Mouse (Mus musculus) neural tube, embryonic 12.5 days (tissue): ENCODE results near the gene Naa40. TPM values are rescaled to one million over a fixed set of nuclear protein-coding genes. Genes with fewer than 3 reads are reported as not detected.

Experiments
- ATAC-seq: fragments of 200-750 bp; cut with Nextera tagmentation; 2 replicates; pipeline ENCODE4 v1.8.0; 2017; ENCODE audit warnings: low read depth, mild to moderate bottlenecking, moderate TSS enrichment, moderate library complexity; ENCODE audit not compliant: low FRiP score
- H3K27ac ChIP-seq: fragments of 300-500 bp; sonication (generic); 2 replicates; pipeline ENCODE4 v1.5.1; 2016
- H3K27me3 ChIP-seq: fragments of 300-500 bp; sonication (generic); replicated peaks from 2 replicates; pipeline ENCODE4 v1.6.1; 2016; ENCODE audit warnings: mild to moderate bottlenecking
- H3K36me3 ChIP-seq: fragments of 300-500 bp; sonication (generic); 2 replicates; pipeline ENCODE4 v1.6.1; 2016; ENCODE audit warnings: mild to moderate bottlenecking
- H3K4me1 ChIP-seq: fragments of 300-500 bp; sonication (generic); 2 replicates; pipeline ENCODE4 v1.6.1; 2016
- H3K4me2 ChIP-seq: fragments of 300-500 bp; sonication (generic); replicated peaks from 2 replicates; pipeline ENCODE4 v1.6.1; 2016; ENCODE audit warnings: mild to moderate bottlenecking
- H3K4me3 ChIP-seq: fragments of 300-500 bp; sonication (generic); 2 replicates; pipeline ENCODE4 v1.5.1; 2016
- H3K9ac ChIP-seq: fragments of 300-500 bp; sonication (generic); 2 replicates; pipeline ENCODE4 v1.6.1; 2016; ENCODE audit warnings: mild to moderate bottlenecking
- H3K9me3 ChIP-seq: fragments of 300-500 bp; sonication (generic); 2 replicates; pipeline ENCODE4 v1.6.1; 2016; ENCODE audit warnings: mild to moderate bottlenecking
- WGBS: fragments of 180-500 bp; shearing (Covaris S2); methylation state at CpG from one replicate; pipeline ENCODE4 v1.1.7; 2016; 5-methylcytosine and 5-hydroxymethylcytosine counted together
- polyA plus RNA-seq: library from polyadenylated mRNA; unstranded; fragments of >200 nt; fragmentation: Nextera tagmentation; extraction: Ambion mirVana; gene quantifications from 2 replicates; pipeline ENCODE4 v1.2.1, GENCODE M21; 2016

Gene Naa40
- polyA plus RNA-seq, 1 experiment from 2014 or later: 76.0 TPM

GRCm38 (mm10) chr19:7189026-7189425 lies 52.0 kb downstream of the Naa40 start:
- Histone ChIP-seq H3K4me1 (peaks cover 48% of the 10 kb centered on the region), H3K4me3 (no peak overlapping the region), H3K9ac (no peak overlapping the region), H3K36me3 (no peaks in the 10 kb centered on the region), H3K4me2 (no peak overlapping the region), H3K27ac (no peak overlapping the region), H3K9me3 (no peaks in the 10 kb centered on the region), H3K27me3 (peaks cover 43% of the 10 kb centered on the region)
- no peak for ATAC-seq
- 76% methylated on average over 4 of the region's 4 CpGs for WGBS

GRCm38 (mm10) chr19:7187157-7187556 lies 53.8 kb downstream of the Naa40 start:
- H3K4me2 ChIP-seq: no peak overlapping the region
- peaks cover 49% of the 10 kb centered on the region for H3K4me1 ChIP-seq
- ATAC-seq: no peak
- 43% methylated on average over 5 of the region's 5 CpGs for WGBS
- no peak overlapping the region for H3K27ac ChIP-seq
- no peak overlapping the region for H3K9ac ChIP-seq
- H3K9me3 ChIP-seq: no peaks in the 10 kb centered on the region
- H3K4me3 ChIP-seq: no peak overlapping the region
- H3K27me3 ChIP-seq: peaks cover 53% of the 10 kb centered on the region
- H3K36me3 ChIP-seq: no peaks in the 10 kb centered on the region

GRCm38 (mm10) chr19:7185715-7186291 lies 55.2 kb downstream of the Naa40 start:
- no peaks in the 10 kb centered on the region for H3K9me3 ChIP-seq
- H3K36me3 ChIP-seq: no peaks in the 10 kb centered on the region
- under 1% methylated on average over 18 of the region's 18 CpGs for WGBS
- ATAC-seq: no peak
- H3K27me3 ChIP-seq: peaks cover 65% of the 10 kb centered on the region
- no peak overlapping the region for H3K27ac ChIP-seq
- H3K4me3 ChIP-seq: no peak overlapping the region
- peaks cover 44% of the 10 kb centered on the region for H3K4me1 ChIP-seq
- H3K9ac ChIP-seq: no peak overlapping the region
- peak overlapping the region; percentile 38 for H3K4me2 ChIP-seq

GRCm38 (mm10) chr19:7185059-7185458 lies 55.9 kb downstream of the Naa40 start:
- Histone ChIP-seq H3K4me3 (no peak overlapping the region), H3K36me3 (no peaks in the 10 kb centered on the region), H3K27me3 (peaks cover 72% of the 10 kb centered on the region), H3K9ac (no peak overlapping the region), H3K4me2 (0 out of 2 replicates have a peak overlapping the region, but pooled peaks have one; percentile 38), H3K9me3 (no peaks in the 10 kb centered on the region), H3K4me1 (peaks cover 44% of the 10 kb centered on the region), H3K27ac (no peak overlapping the region)
- WGBS: 33% methylated on average over 4 of the region's 4 CpGs
- no peak for ATAC-seq

- Histone ChIP-seq H3K4me1 (peaks cover 51% of the 10 kb centered on the region), H3K27ac (no peak overlapping the region), H3K9ac (no peak overlapping the region), H3K4me3 (no peak overlapping the region), H3K27me3 (peaks cover 68% of the 10 kb centered on the region), H3K9me3 (no peaks in the 10 kb centered on the region), H3K36me3 (no peaks in the 10 kb centered on the region), H3K4me2 (no peak overlapping the region)
- WGBS: 57% methylated on average over 11 of the region's 11 CpGs
- ATAC-seq: no peak
These were observed 57.6 kb downstream of the Naa40 start for GRCm38 (mm10) chr19:7183419-7183818.

GRCm38 (mm10) chr19:7182273-7182949 lies 58.6 kb downstream of the Naa40 start:
- Histone ChIP-seq H3K9me3 (no peaks in the 10 kb centered on the region), H3K27ac (no peak overlapping the region), H3K4me1 (peaks cover 59% of the 10 kb centered on the region), H3K36me3 (no peaks in the 10 kb centered on the region), H3K4me2 (peak overlapping the region; percentile 39), H3K9ac (no peak overlapping the region), H3K27me3 (peaks cover 65% of the 10 kb centered on the region), H3K4me3 (no peak overlapping the region)
- ATAC-seq: peak; percentile 65
- 6% methylated on average over 23 of the region's 23 CpGs for WGBS

- Histone ChIP-seq H3K9me3 (no peaks in the 10 kb centered on the region), H3K36me3 (no peaks in the 10 kb centered on the region), H3K4me2 (no peak overlapping the region), H3K27ac (no peak overlapping the region), H3K27me3 (peaks cover 70% of the 10 kb centered on the region), H3K9ac (no peak overlapping the region), H3K4me1 (peaks cover 54% of the 10 kb centered on the region), H3K4me3 (no peak overlapping the region)
- ATAC-seq: no peak
- 61% methylated on average over 7 of the region's 7 CpGs for WGBS
These were observed 59.5 kb downstream of the Naa40 start for GRCm38 (mm10) chr19:7181496-7181895.

GRCm38 (mm10) chr19:7180756-7181405 lies 60.1 kb downstream of the Naa40 start:
- no peak for ATAC-seq
- Histone ChIP-seq H3K9ac (no peak overlapping the region), H3K4me2 (no peak overlapping the region), H3K27ac (no peak overlapping the region), H3K9me3 (no peaks in the 10 kb centered on the region), H3K36me3 (no peaks in the 10 kb centered on the region), H3K27me3 (peaks cover 68% of the 10 kb centered on the region), H3K4me3 (no peak overlapping the region), H3K4me1 (peaks cover 54% of the 10 kb centered on the region)
- 81% methylated on average over 8 of the region's 8 CpGs for WGBS

- Histone ChIP-seq H3K36me3 (no peaks in the 10 kb centered on the region), H3K9me3 (no peaks in the 10 kb centered on the region), H3K4me3 (no peak overlapping the region), H3K27me3 (peaks cover 60% of the 10 kb centered on the region), H3K4me2 (no peak overlapping the region), H3K9ac (no peak overlapping the region), H3K4me1 (peaks cover 45% of the 10 kb centered on the region), H3K27ac (no peak overlapping the region)
- 52% methylated on average over 3 of the region's 3 CpGs for WGBS
- ATAC-seq: no peak
These were observed 62.0 kb downstream of the Naa40 start for GRCm38 (mm10) chr19:7178841-7179452.

- Histone ChIP-seq H3K4me1 (peaks cover 40% of the 10 kb centered on the region), H3K4me2 (no peak overlapping the region), H3K27me3 (peaks cover 50% of the 10 kb centered on the region), H3K9ac (no peak overlapping the region), H3K9me3 (no peaks in the 10 kb centered on the region), H3K27ac (no peak overlapping the region), H3K36me3 (no peaks in the 10 kb centered on the region), H3K4me3 (no peak overlapping the region)
- WGBS: 64% methylated on average over 13 of the region's 13 CpGs
- ATAC-seq: no peak
These were observed 63.0 kb downstream of the Naa40 start for GRCm38 (mm10) chr19:7177804-7178511.

GRCm38 (mm10) chr19:7176041-7176696 lies 64.8 kb downstream of the Naa40 start:
- ATAC-seq: no peak
- Histone ChIP-seq H3K4me2 (peak overlapping the region; percentile 23; the same call in 1 of the 2 replicates), H3K4me1 (peaks cover 42% of the 10 kb centered on the region), H3K4me3 (no peak overlapping the region), H3K9me3 (no peaks in the 10 kb centered on the region), H3K27ac (no peak overlapping the region), H3K27me3 (peaks cover 36% of the 10 kb centered on the region), H3K36me3 (no peaks in the 10 kb centered on the region), H3K9ac (no peak overlapping the region)
- 7% methylated on average over 11 of the region's 11 CpGs for WGBS
